Mouse (Mus musculus) retina, postnatal 7 days (tissue): ENCODE data around the gene Dcp1b.
"Not testable (repeated sequence)": the region's sequence is repeated elsewhere in the genome, so short reads cannot be mapped to it uniquely, and the experiment has no call there.

Source experiments
- DNase-seq: peaks from one replicate; pipeline ENCODE4 v3.0.0-alpha.2; 2012; ENCODE audit warnings: low read depth, low spot score

Gene Dcp1b

GRCm38 (mm10) chr6:119194601-119195000 lies 19.5 kb downstream of the Dcp1b start:
- DNase-seq: no peak

GRCm38 (mm10) chr6:119196382-119197305 lies 21.6 kb downstream of the Dcp1b start, which contains the start of gene Cacna1c:
TSS of gene Cacna1c (minus strand) at chr6:119196418.
- no peak for DNase-seq

- no peak for DNase-seq
These were observed 23.7 kb downstream of the Dcp1b start for GRCm38 (mm10) chr6:119198534-119199273.

GRCm38 (mm10) chr6:119199274-119199879 lies 24.3 kb downstream of the Dcp1b start:
- DNase-seq: no peak

- DNase-seq: no peak
These were observed 25.3 kb downstream of the Dcp1b start for GRCm38 (mm10) chr6:119200362-119200761.

GRCm38 (mm10) chr6:119201575-119201974 lies 26.5 kb downstream of the Dcp1b start:
- no peak for DNase-seq

- no peak for DNase-seq
These were observed 29.2 kb downstream of the Dcp1b start for GRCm38 (mm10) chr6:119204286-119204685.

- DNase-seq: no peak
These were observed 29.9 kb downstream of the Dcp1b start for GRCm38 (mm10) chr6:119204915-119205314.

GRCm38 (mm10) chr6:119206006-119206405 lies 31.0 kb downstream of the Dcp1b start:
- not testable (repeated sequence) for DNase-seq

GRCm38 (mm10) chr6:119213375-119213774 lies 38.3 kb downstream of the Dcp1b start:
- no peak for DNase-seq

- no peak for DNase-seq
These were observed 39.1 kb downstream of the Dcp1b start for GRCm38 (mm10) chr6:119214190-119214589.

- no peak for DNase-seq
These were observed 40.1 kb downstream of the Dcp1b start for GRCm38 (mm10) chr6:119215040-119215613.

GRCm38 (mm10) chr6:119217661-119218060 lies 42.6 kb downstream of the Dcp1b start:
- DNase-seq: no peak

GRCm38 (mm10) chr6:119218591-119218990 lies 43.5 kb downstream of the Dcp1b start:
- no peak for DNase-seq

GRCm38 (mm10) chr6:119219237-119219870 lies 44.3 kb downstream of the Dcp1b start:
- DNase-seq: no peak

GRCm38 (mm10) chr6:119220297-119220696 lies 45.2 kb downstream of the Dcp1b start:
- peak; percentile 49 for DNase-seq

- no peak for DNase-seq
These were observed 49.6 kb downstream of the Dcp1b start for GRCm38 (mm10) chr6:119224451-119225195.

GRCm38 (mm10) chr6:119225226-119225625 lies 50.2 kb downstream of the Dcp1b start:
- no peak for DNase-seq

- no peak for DNase-seq
These were observed 50.7 kb downstream of the Dcp1b start for GRCm38 (mm10) chr6:119225731-119226130.

- DNase-seq: no peak
These were observed 51.9 kb downstream of the Dcp1b start for GRCm38 (mm10) chr6:119227001-119227400.
